Mouse (Mus musculus) limb, embryonic 15.5 days (tissue): ENCODE results near the gene Tex46. TPM values are rescaled to one million over a fixed set of nuclear protein-coding genes. Genes with fewer than 3 reads are reported as not detected.

Experiments
- ATAC-seq: fragments of 200-750 bp; cut with Nextera tagmentation; 2 replicates; pipeline ENCODE4 v1.8.0; 2017; ENCODE audit warnings: low read depth, moderate TSS enrichment; ENCODE audit not compliant: insufficient number of reproducible peaks, low FRiP score, low TSS enrichment
- H3K27ac ChIP-seq: fragments of 300-500 bp; sonication (generic); 2 replicates; pipeline ENCODE4 v1.5.1; 2015; ENCODE audit warnings: moderate library complexity, mild to moderate bottlenecking, inconsistent platforms
- H3K27me3 ChIP-seq: fragments of 300-500 bp; sonication (generic); 2 replicates; pipeline ENCODE4 v1.6.1; 2015; ENCODE audit warnings: inconsistent platforms
- H3K36me3 ChIP-seq: fragments of 300-500 bp; sonication (generic); 2 replicates; pipeline ENCODE4 v1.6.1; 2015; ENCODE audit warnings: inconsistent platforms
- H3K4me1 ChIP-seq: fragments of 300-500 bp; sonication (generic); 2 replicates; pipeline ENCODE4 v1.6.1; 2015; ENCODE audit warnings: inconsistent platforms
- H3K4me2 ChIP-seq: fragments of 300-500 bp; sonication (generic); 2 replicates; pipeline ENCODE4 v1.6.1; 2015; ENCODE audit warnings: mild to moderate bottlenecking, inconsistent platforms
- H3K4me3 ChIP-seq: fragments of 300-500 bp; sonication (generic); 2 replicates; pipeline ENCODE4 v1.5.1; 2015; ENCODE audit warnings: mild to moderate bottlenecking, inconsistent platforms
- H3K9ac ChIP-seq: fragments of 300-500 bp; sonication (generic); 2 replicates; pipeline ENCODE4 v1.6.1; 2015; ENCODE audit warnings: inconsistent platforms
- H3K9me3 ChIP-seq: fragments of 300-500 bp; sonication (generic); 2 replicates; pipeline ENCODE4 v1.6.1; 2016; ENCODE audit warnings: inconsistent platforms
- WGBS: fragments of 180-500 bp; shearing (Covaris S2); methylation state at CpG from one replicate; pipeline ENCODE4 v1.1.7; 2015; 5-methylcytosine and 5-hydroxymethylcytosine counted together
- polyA plus RNA-seq: library from polyadenylated mRNA; unstranded; fragments of >200 nt; fragmentation: Nextera tagmentation; extraction: Ambion mirVana; gene quantifications from 2 replicates; pipeline ENCODE4 v1.2.1, GENCODE M21; 2015

Tex46 gene
- polyA plus RNA-seq: not detected in 2 replicates

DNA sequence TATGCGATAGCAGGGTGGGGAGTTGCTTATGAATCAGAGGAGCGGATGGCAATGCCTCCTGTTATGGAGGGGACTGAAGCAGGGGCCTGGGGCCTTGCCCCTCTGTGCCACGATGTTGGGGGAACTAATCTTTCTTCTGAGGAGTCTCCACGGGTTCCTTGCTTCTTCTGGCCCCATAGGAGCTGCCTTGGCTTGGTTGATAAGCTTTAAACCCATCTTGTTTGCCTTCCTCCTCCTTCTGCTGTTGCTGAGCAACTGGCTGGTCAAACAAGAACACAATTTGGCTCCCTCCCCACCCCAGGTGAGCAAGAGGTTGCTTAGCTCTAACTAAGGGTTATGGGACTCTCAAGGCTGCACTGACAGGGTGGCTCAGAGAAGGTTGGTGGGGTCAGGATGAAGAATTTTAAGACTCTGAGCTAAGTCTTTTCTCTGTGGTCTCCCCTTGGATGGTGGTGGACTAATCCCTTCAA, at the start of gene Tex46:
TSS of gene Tex46 (plus strand) at position 51 of the 470 bp plus-strand sequence.
- no peaks in the 10 kb centered on the region for H3K9me3 ChIP-seq
- no peaks in the 10 kb centered on the region for H3K36me3 ChIP-seq
- no peak within 1 kb of the TSS for H3K9ac ChIP-seq
- no peaks in the 10 kb centered on the region for H3K4me1 ChIP-seq
- 60% methylated on average over 4 of the region's 4 CpGs for WGBS
- H3K4me2 ChIP-seq: no peak within 1 kb of the TSS
- H3K4me3 ChIP-seq: no peak within 1 kb of the TSS
- H3K27ac ChIP-seq: no peak within 1 kb of the TSS
- no peak for ATAC-seq
- H3K27me3 ChIP-seq: no peaks in the 10 kb centered on the region

DNA sequence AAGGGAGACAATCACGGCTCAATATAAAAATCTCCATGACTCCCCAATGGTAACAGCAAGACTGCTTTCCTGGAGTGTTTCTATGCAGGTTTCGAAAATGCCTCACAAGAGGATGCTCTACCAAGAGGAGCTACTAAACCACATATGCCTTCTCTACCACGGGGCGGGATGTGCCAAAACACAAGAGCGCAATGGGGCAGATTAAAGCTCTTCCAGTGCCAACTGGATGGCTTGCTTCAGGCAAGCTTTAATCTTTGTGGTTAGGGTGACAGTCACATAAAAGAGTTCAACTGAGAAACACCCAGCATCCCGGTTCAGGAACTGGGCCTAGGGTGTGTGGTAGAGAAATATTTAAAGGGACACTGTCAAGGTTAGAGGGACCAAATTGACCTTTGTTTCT, 47.5 kb upstream of the Tex46 start:
- H3K9ac ChIP-seq: no peak overlapping the region
- no peak for ATAC-seq
- WGBS: 86% methylated on average over 6 of the region's 6 CpGs
- peaks cover 85% of the 10 kb centered on the region for H3K36me3 ChIP-seq
- no peaks in the 10 kb centered on the region for H3K9me3 ChIP-seq
- H3K4me2 ChIP-seq: no peak overlapping the region
- H3K4me1 ChIP-seq: peaks cover 5% of the 10 kb centered on the region; the same call in 1 of the 2 replicates
- H3K27me3 ChIP-seq: no peaks in the 10 kb centered on the region
- no peak overlapping the region for H3K27ac ChIP-seq
- no peak overlapping the region for H3K4me3 ChIP-seq

DNA sequence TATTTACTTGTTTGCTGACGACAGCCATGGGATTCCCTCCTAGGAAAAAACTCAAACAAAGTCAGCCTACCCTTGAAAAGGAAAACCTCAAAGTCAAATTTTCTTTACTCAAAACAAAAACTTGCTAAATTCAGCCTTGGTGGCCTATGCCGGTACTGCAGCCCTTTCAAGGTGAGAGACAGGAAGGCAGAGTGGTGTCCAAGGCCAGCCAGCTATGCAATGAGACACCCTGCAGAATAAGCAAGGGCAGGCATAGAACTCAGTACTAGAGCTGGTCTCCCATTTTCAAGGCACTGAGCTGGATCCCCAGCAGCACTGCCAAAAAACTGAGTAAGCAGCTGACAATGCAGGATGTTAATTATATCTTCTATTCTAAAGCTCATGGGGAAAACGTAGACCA, 41.6 kb upstream of the Tex46 start:
- H3K9me3 ChIP-seq: no peaks in the 10 kb centered on the region
- H3K4me2 ChIP-seq: no peak overlapping the region
- no peak overlapping the region for H3K27ac ChIP-seq
- WGBS: 68% methylated on average over 3 of the region's 3 CpGs
- ATAC-seq: no peak
- no peaks in the 10 kb centered on the region for H3K27me3 ChIP-seq
- no peak overlapping the region for H3K9ac ChIP-seq
- no peak overlapping the region for H3K4me3 ChIP-seq
- peaks cover 74% of the 10 kb centered on the region for H3K36me3 ChIP-seq
- H3K4me1 ChIP-seq: peaks cover 9% of the 10 kb centered on the region

DNA sequence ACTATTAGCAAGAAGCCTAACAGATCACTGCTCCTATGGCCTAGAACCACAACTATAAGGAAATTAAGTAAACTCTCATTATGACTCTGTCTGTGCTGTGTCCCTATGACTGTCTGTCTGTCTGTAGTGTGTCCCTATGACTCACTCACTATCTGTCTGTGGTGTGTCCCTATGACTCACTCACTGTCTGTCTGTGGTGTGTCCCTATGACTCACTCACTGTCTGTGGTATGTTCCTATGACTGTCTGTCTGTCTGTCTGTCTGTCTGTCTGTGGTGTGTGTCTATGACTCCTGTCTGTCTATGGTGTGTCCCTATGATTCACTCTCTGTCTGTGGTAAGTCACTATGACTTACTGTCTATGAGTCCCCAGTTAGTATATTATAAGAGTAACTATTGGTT, 40.2 kb upstream of the Tex46 start:
- H3K4me3 ChIP-seq: no peak overlapping the region
- H3K27ac ChIP-seq: no peak overlapping the region
- peaks cover 9% of the 10 kb centered on the region for H3K4me1 ChIP-seq
- no peak overlapping the region for H3K4me2 ChIP-seq
- no peaks in the 10 kb centered on the region for H3K27me3 ChIP-seq
- no peak overlapping the region for H3K9ac ChIP-seq
- H3K9me3 ChIP-seq: no peaks in the 10 kb centered on the region
- H3K36me3 ChIP-seq: peaks cover 62% of the 10 kb centered on the region
- no peak for ATAC-seq

DNA sequence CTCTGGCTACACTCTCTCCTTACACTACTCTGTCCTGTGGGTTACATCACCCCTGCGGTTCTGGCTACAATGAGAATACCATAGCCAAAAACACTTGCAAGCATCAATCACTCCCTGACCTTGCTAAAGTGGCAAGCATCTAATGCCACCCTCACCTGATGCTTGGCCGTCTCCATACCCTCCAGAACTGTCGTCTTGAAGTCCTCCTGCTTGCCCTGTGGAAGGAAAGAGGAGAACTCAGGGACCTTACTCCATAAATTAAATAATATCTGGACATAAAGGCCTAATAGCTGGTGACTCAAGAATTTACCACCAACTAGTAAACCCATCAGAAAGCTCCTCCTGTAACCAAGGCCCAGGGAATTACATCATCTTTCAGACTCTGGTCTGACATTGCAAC, 28.4 kb upstream of the Tex46 start:
- Histone ChIP-seq H3K27me3 (no peaks in the 10 kb centered on the region), H3K4me3 (no peak overlapping the region), H3K9me3 (no peaks in the 10 kb centered on the region), H3K4me2 (no peak overlapping the region), H3K4me1 (peaks cover 4% of the 10 kb centered on the region; the same call in 1 of the 2 replicates), H3K36me3 (no peaks in the 10 kb centered on the region), H3K27ac (no peak overlapping the region), H3K9ac (no peak overlapping the region)
- WGBS: 88% methylated on average over 3 of the region's 3 CpGs
- ATAC-seq: no peak

DNA sequence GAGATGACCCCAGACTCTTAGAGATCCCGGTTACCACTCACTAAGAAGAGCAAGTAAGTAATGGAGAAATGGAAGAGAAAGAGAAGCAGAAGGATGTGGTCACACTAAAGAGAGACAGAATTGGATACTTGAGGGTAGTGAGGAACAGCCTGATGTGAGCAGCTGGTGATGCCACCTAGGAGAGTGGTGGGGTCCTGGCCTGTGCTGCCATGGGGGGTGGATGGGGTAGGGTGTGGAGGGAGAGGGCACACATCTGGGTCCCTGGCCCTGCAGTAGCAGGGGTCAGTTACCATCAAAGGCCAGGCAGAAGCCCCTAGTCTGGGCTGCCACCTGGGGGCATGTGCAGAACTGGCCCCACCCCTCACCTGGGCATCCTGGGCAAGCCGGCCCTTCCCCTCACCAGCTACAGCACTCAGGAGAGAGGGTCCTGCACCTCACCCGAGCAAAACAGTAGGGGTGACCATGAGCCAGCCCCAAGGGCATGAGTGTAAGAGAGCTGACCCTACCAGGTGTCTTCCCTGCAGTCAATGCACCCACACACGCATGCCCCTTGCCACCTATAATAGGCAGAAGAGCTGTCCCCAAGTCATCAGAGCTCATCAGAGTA, 22.9 kb upstream of the Tex46 start:
- Histone ChIP-seq H3K4me3 (no peak overlapping the region), H3K9ac (no peak overlapping the region), H3K9me3 (no peaks in the 10 kb centered on the region), H3K27me3 (no peaks in the 10 kb centered on the region), H3K36me3 (peaks cover 11% of the 10 kb centered on the region), H3K4me2 (no peak overlapping the region), H3K4me1 (peaks cover 4% of the 10 kb centered on the region; the same call in 1 of the 2 replicates), H3K27ac (no peak overlapping the region)
- no peak for ATAC-seq
- 89% methylated on average over 4 of the region's 4 CpGs for WGBS

DNA sequence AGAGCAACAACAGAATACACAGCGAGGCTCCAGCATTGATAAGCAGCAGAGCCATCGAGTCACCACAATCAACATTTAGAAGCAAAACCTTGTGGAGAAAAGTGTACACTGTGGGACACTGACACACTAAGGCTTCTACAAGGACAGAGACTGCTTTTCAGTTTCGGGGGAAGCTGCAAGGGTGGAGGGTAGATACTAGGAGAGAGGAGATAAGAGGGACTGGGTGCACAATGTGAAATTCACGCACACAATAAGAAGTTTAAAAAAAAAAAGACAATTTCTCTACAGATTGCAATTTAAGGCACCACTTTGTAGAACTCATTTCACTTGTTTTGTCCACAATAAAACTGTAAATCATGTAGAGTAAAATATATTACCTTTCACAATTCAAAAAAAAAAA, 22.2 kb upstream of the Tex46 start:
- Histone ChIP-seq H3K4me3 (no peak overlapping the region), H3K9ac (no peak overlapping the region), H3K27ac (no peak overlapping the region), H3K4me2 (no peak overlapping the region), H3K4me1 (peaks cover 4% of the 10 kb centered on the region; the same call in 1 of the 2 replicates), H3K27me3 (no peaks in the 10 kb centered on the region), H3K36me3 (peaks cover 11% of the 10 kb centered on the region), H3K9me3 (no peaks in the 10 kb centered on the region)
- no peak for ATAC-seq
- 96% methylated on average over 4 of the region's 4 CpGs for WGBS

DNA sequence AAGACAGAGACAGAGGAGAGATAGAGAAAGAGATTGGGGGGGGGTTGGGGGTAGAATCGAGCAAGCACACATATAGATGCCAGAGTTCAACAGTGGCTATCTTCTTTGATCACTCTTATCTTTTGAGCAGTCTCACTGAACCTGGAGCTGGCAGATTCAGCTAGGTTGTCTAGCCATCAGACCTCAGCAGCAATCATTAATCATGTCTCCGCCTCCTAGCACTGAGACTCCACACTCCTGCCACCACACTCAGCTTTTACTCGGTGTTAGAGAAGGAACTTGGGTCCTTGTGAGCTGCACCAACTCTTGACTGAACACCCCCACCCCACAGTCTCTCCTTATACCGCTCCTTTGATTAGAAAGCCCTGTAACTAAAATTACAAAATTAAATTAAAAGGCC, 18.1 kb upstream of the Tex46 start:
- no peaks in the 10 kb centered on the region for H3K9me3 ChIP-seq
- 61% methylated on average over 4 of the region's 4 CpGs for WGBS
- no peak overlapping the region for H3K27ac ChIP-seq
- peaks cover 9% of the 10 kb centered on the region for H3K4me1 ChIP-seq
- no peak overlapping the region for H3K9ac ChIP-seq
- ATAC-seq: no peak
- H3K4me3 ChIP-seq: no peak overlapping the region
- H3K27me3 ChIP-seq: no peaks in the 10 kb centered on the region
- H3K4me2 ChIP-seq: no peak overlapping the region
- peaks cover 11% of the 10 kb centered on the region for H3K36me3 ChIP-seq

DNA sequence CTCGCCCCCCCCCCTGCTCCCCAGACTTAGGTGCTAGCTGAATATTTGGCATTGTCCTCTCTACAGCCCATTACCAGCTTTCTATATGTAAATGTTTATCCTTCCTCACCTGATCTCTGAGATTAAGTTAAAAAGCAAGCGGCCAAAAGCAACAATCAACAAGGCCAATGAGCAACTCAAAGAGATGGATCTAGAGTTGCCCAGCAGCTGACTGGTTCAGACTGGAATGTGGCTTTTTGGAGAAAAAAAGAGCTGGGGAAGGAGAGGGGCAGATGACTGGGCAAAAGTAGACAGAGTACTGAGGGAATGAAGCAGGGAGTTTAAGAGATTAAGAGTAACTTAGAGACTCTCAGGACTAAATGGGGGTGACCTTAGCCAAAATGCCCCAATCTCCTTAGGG, 16.2 kb upstream of the Tex46 start:
- Histone ChIP-seq H3K36me3 (peaks cover 11% of the 10 kb centered on the region), H3K27ac (no peak overlapping the region), H3K4me3 (no peak overlapping the region), H3K9me3 (no peaks in the 10 kb centered on the region), H3K9ac (no peak overlapping the region), H3K4me1 (peaks cover 9% of the 10 kb centered on the region), H3K27me3 (no peaks in the 10 kb centered on the region), H3K4me2 (no peak overlapping the region)
- WGBS: 92% methylated on average over 2 of the region's 2 CpGs
- ATAC-seq: no peak

DNA sequence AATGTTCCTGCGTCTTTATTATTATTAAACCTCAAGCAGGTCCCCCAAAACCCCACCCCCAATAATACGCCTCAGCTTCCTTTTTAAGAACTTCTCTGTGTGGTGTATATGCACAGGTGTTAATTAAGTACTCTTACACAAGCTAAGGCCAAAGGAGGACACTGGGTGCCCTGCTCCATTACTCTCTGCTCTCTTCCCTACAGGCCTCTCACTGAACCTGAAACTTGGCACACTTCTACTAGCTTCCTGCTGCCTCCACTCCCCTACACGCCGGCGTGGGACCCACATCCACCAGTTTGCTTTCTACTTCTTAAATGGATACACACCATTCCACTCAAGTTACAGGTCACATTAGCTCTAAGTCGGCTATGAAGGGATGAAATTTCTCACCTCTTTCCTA, 15.0 kb upstream of the Tex46 start:
- H3K9me3 ChIP-seq: no peaks in the 10 kb centered on the region
- no peaks in the 10 kb centered on the region for H3K27me3 ChIP-seq
- H3K27ac ChIP-seq: no peak overlapping the region
- whole genome bisulfite sequencing: 65% methylated on average over 6 of the region's 6 CpGs
- no peak overlapping the region for H3K4me2 ChIP-seq
- H3K36me3 ChIP-seq: peaks cover 8% of the 10 kb centered on the region
- H3K4me1 ChIP-seq: peaks cover 9% of the 10 kb centered on the region
- no peak for ATAC-seq
- no peak overlapping the region for H3K9ac ChIP-seq
- no peak overlapping the region for H3K4me3 ChIP-seq

DNA sequence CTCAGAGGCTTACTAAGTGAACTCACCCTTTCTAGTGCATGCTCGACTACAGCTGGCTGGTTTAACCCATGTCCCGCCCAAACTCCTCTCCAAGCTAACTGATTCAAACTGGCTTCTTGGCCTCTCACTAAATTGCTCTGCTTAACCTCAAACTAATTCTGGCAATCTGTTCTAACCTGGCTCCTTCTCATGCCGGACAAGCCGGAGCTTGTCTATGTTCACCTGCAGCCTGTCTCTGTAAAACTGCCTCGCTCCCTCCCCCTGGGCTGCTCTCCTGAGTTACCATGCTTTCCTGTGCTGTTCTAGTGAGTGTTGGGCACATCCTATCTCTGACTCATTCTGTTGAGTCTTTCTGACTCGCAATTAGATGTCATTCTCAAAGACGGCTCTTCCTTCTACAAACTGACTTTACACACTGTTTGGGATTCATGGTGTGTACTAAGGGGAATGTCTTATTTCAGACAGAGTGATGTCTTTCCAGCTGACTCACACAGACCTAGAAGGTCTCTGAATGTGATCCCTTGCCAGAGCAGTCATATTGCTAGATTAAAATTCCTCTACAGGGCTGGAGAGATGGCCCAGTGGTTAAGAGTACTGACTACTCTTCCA, 11.9 kb upstream of the Tex46 start:
- Histone ChIP-seq H3K36me3 (0 out of 2 replicates have a peak, but pooled peaks cover 2% of the 10 kb centered on the region), H3K4me1 (peaks cover 19% of the 10 kb centered on the region), H3K4me3 (no peak overlapping the region), H3K27me3 (no peaks in the 10 kb centered on the region), H3K27ac (no peak overlapping the region), H3K9me3 (no peaks in the 10 kb centered on the region), H3K9ac (no peak overlapping the region), H3K4me2 (no peak overlapping the region)
- ATAC-seq: no peak
- 86% methylated on average over 7 of the region's 7 CpGs for WGBS

DNA sequence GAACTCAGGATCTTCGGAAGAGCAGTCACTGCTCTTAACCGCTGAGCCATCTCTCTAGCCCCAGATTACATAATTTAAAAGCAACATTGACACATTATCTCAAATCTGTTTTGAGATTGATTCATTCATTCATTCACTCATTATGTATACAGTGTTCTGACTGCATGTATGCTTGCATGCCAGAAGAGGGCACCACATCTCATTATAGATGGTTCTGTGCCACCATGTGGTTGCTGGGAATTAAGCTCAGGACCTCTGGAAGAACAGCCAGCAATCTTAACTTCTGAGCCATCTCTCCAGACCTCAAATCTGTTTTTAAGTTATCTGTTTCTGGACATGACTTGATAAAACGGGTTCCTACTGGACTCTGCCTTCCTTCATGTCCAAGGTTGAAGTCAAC, 10.4 kb upstream of the Tex46 start:
- peaks cover 10% of the 10 kb centered on the region for H3K4me1 ChIP-seq
- H3K36me3 ChIP-seq: 0 out of 2 replicates have a peak, but pooled peaks cover 2% of the 10 kb centered on the region
- no peak for ATAC-seq
- H3K27ac ChIP-seq: no peak overlapping the region
- H3K9me3 ChIP-seq: no peaks in the 10 kb centered on the region
- WGBS: 96% methylated on average over 3 of the region's 3 CpGs
- no peak overlapping the region for H3K4me3 ChIP-seq
- no peaks in the 10 kb centered on the region for H3K27me3 ChIP-seq
- no peak overlapping the region for H3K9ac ChIP-seq
- no peak overlapping the region for H3K4me2 ChIP-seq
